Mouse (Mus musculus) myocyte (in vitro differentiated cells): ENCODE results near the gene Gstcd.

Experiments used
- CEBPB ChIP-seq: IDR thresholded peaks from 2 replicates; pipeline ENCODE4 v1.6.1; 2011; ENCODE audit warnings: mild to moderate bottlenecking, moderate library complexity; ENCODE audit not compliant: poor library complexity, insufficient read depth, severe bottlenecking
- POLR2A ChIP-seq: IDR thresholded peaks from one replicate; pipeline ENCODE4 v1.6.1; 2011; ENCODE audit warnings: low read depth, mild to moderate bottlenecking, control low read depth, moderate library complexity; ENCODE audit not compliant: insufficient read length
- POLR2AphosphoS2 ChIP-seq: IDR thresholded peaks from one replicate; pipeline ENCODE4 v1.6.1; 2011; ENCODE audit warnings: low read depth, control low read depth; ENCODE audit not compliant: insufficient read length
- REST ChIP-seq: IDR thresholded peaks from one replicate; pipeline ENCODE4 v1.6.1; 2011; ENCODE audit warnings: mild to moderate bottlenecking, control low read depth, moderate library complexity; ENCODE audit not compliant: insufficient read depth, insufficient read length

DNA sequence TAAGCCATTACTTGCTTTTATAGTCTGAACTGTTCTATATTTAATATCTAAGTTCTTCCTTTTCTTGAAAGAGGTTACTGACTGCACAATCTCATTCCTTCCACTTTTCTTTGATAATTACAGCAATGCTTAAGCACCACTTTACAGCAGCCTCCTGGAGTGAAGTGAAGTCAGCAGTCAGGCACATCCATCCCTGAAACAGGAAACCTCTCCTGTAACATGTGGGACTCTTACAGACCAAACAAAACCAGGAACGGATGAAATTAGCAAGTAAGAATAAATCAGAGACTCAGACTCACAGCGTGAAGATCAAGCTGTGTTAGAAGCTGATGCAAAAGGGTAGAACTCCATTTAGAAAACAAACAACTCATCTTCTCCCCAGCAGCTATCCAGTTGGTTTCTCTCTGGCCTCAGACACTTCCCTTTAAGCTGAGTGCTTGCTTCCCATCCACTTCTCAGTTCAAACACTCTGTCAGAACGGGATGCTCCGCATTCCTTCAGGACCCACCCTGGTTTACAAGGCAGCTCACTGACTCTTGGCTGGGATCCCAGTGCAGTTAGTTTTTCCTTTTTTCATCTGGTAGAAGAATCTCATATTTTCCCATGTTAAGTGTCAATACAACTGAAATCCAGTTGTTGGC is 107.9 kb downstream of the Gstcd start:
- no peak for TF ChIP-seq POLR2AphosphoS2
- TF ChIP-seq POLR2A, result no peak
- TF ChIP-seq REST, result no peak
- no peak for TF ChIP-seq CEBPB
